In the genomic region with DNA sequence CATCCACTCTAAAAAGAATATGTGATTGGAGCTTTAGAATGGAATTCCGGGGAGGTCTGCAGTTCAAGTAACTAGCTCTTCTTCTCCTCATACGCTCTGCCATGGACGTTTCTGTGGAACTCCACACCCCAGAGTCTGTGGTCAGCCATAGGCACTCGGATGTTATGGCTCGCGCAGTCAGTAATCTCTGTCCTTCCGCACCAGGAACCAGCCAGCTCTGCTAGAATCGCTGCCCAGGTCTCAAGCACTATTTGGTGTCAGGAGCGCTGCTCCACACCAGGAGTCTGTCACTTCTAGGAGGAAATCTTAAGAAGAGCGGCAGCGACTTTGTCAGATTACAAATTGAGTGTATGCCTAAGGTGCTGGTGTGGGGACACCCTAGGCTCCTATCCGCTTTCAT, we compare ENCODE assay signal across 9 mouse cellular contexts. TPM values are rescaled to one million over a fixed set of nuclear protein-coding genes. Genes with fewer than 3 reads are reported as not detected.
DNase-seq lines count a peak whose midpoint lies in the region; ATAC-seq lines count a peak whose summit lies in the region.
"Had no signal": no experiment of that assay in that cellular context is flagged by ENCODE, and none has a peak within 500 bp of the region (broad histone marks: within the 10 kb centered on the region; RNA-seq: fewer than 3 reads in every experiment).

No protein-coding gene starts in this region.

- peak overlapping the region; percentile 67 for H3K4me2 ChIP-seq in embryonic facial prominence, embryonic 12.5 days (replicated peaks)
- H3K4me2 ChIP-seq in intestine, embryonic 14.5 days (ENCODE audit: low read length), result peak overlapping the region; percentile 62
- peak overlapping the region; percentile 51; the same call in 1 of the 2 replicates for H3K4me2 ChIP-seq in midbrain, embryonic 15.5 days

- 1% methylated on average over 12 of the region's 12 CpGs for WGBS in heart, embryonic 10.5 days
- 4% methylated on average over 12 of the region's 12 CpGs for WGBS in embryonic facial prominence, embryonic 12.5 days
- 7% methylated on average over 12 of the region's 12 CpGs for WGBS in intestine, embryonic 14.5 days
- WGBS in midbrain, embryonic 15.5 days, result 2% methylated on average over 12 of the region's 12 CpGs

- H3K27me3 ChIP-seq in heart, embryonic 10.5 days (ENCODE audit: insufficient read depth, poor library complexity, severe bottlenecking), result peaks cover 76% of the 10 kb centered on the region
- H3K27me3 ChIP-seq in embryonic facial prominence, embryonic 12.5 days, result peaks cover 51% of the 10 kb centered on the region
- H3K27me3 ChIP-seq in intestine, embryonic 14.5 days (replicated peaks; ENCODE audit: control insufficient read depth, insufficient read depth, low read length), result peaks cover 84% of the 10 kb centered on the region
- H3K27me3 ChIP-seq in midbrain, embryonic 15.5 days (replicated peaks), result peaks cover 93% of the 10 kb centered on the region

- H3K4me1 ChIP-seq in heart, embryonic 10.5 days, result peaks cover 21% of the 10 kb centered on the region
- peaks cover 13% of the 10 kb centered on the region for H3K4me1 ChIP-seq in embryonic facial prominence, embryonic 12.5 days
- H3K4me1 ChIP-seq in intestine, embryonic 14.5 days (replicated peaks; ENCODE audit: control insufficient read depth, insufficient read depth, low read length), result peaks cover 5% of the 10 kb centered on the region
- peaks cover 22% of the 10 kb centered on the region for H3K4me1 ChIP-seq in midbrain, embryonic 15.5 days

- H3K9me3 ChIP-seq in heart, embryonic 10.5 days, result no peaks in the 10 kb centered on the region
- no peaks in the 10 kb centered on the region for H3K9me3 ChIP-seq in embryonic facial prominence, embryonic 12.5 days
- H3K9me3 ChIP-seq in intestine, embryonic 14.5 days (ENCODE audit: control insufficient read depth, low read length), result no peaks in the 10 kb centered on the region
- no peaks in the 10 kb centered on the region for H3K9me3 ChIP-seq in midbrain, embryonic 15.5 days

- 0 out of 2 replicates have a peak, but pooled peaks have one; percentile 5 for ATAC-seq in embryonic facial prominence, embryonic 12.5 days (ENCODE audit: insufficient number of reproducible peaks, insufficient read depth, low FRiP score, low TSS enrichment)
- no peak for ATAC-seq in intestine, embryonic 14.5 days (replicated peaks; ENCODE audit: low FRiP score, low TSS enrichment, low read depth)
- ATAC-seq in midbrain, embryonic 15.5 days (replicated peaks), result no peak

- H3K4me3 ChIP-seq in heart, embryonic 10.5 days, result peak overlapping the region; percentile 63
- H3K4me3 ChIP-seq in embryonic facial prominence, embryonic 12.5 days, result peak overlapping the region; percentile 58
- H3K4me3 ChIP-seq in intestine, embryonic 14.5 days (ENCODE audit: low read depth, low read length), result peak overlapping the region; percentile 55
- peak overlapping the region; percentile 28 for H3K4me3 ChIP-seq in midbrain, embryonic 15.5 days

- DNase-seq in heart, embryonic 10.5 days (ENCODE audit: low spot score), result no peak
- DNase-seq in heart, postnatal 4 days, result no peak
- DNase-seq in intestine, embryonic 14.5 days (ENCODE audit: low spot score), result peak; percentile 65
- DNase-seq in cerebellum, adult 9-10 months, result no peak
- DNase-seq in testis, postnatal 14 days (ENCODE audit: low spot score), result no peak
- no peak for DNase-seq in retina, postnatal 1 day

- 0 out of 2 replicates have a peak overlapping the region, but pooled peaks have one; percentile 79 for H3K9ac ChIP-seq in embryonic facial prominence, embryonic 12.5 days
- peak overlapping the region; percentile 13; the same call in 1 of the 2 replicates for H3K9ac ChIP-seq in intestine, embryonic 14.5 days (ENCODE audit: low read length)
- H3K9ac ChIP-seq in midbrain, embryonic 15.5 days, result no peak overlapping the region

- no peak overlapping the region for H3K27ac ChIP-seq in heart, embryonic 10.5 days
- no peak overlapping the region for H3K27ac ChIP-seq in embryonic facial prominence, embryonic 12.5 days
- H3K27ac ChIP-seq in intestine, embryonic 14.5 days (ENCODE audit: low read depth), result no peak overlapping the region
- no peak overlapping the region for H3K27ac ChIP-seq in midbrain, embryonic 15.5 days

- no peaks in the 10 kb centered on the region for H3K36me3 ChIP-seq in heart, embryonic 10.5 days
- H3K36me3 ChIP-seq in embryonic facial prominence, embryonic 12.5 days, result no peaks in the 10 kb centered on the region
- no peaks in the 10 kb centered on the region for H3K36me3 ChIP-seq in intestine, embryonic 14.5 days (ENCODE audit: control insufficient read depth, insufficient read depth, low read length)
- H3K36me3 ChIP-seq in midbrain, embryonic 15.5 days (replicated peaks), result no peaks in the 10 kb centered on the region

RNA-seq across cellular contexts. Expression of gene Osr1, which starts 3.8 kb away (rescaled TPM):
- 2.8 and 14.9 TPM in 2 replicates for polyA plus RNA-seq in heart, embryonic 10.5 days (2016; fragmentation: Nextera tagmentation; extraction: Ambion mirVana)
- total RNA-seq in heart, postnatal 4 days (2021), result 10 to 100 TPM; 12.1 to 12.3 TPM
- 87.4 and 88.0 TPM in 2 replicates for polyA plus RNA-seq in embryonic facial prominence, embryonic 12.5 days (2016; fragmentation: Nextera tagmentation; extraction: Ambion mirVana)
- polyA plus RNA-seq in intestine, embryonic 14.5 days (2014; fragmentation: Nextera tagmentation; extraction: Ambion mirVana), result 52.3 and 55.6 TPM in 2 replicates
- 10.5 and 16.3 TPM in 2 replicates for polyA plus RNA-seq in midbrain, embryonic 15.5 days (2015; fragmentation: Nextera tagmentation; extraction: Ambion mirVana)
- total RNA-seq: neutrophil, adult 5-6 weeks had no signal
